Mouse (Mus musculus) kidney, postnatal 36 days (tissue): Measurements from ENCODE around the gene Rogdi.
A peak's percentile ranks its signal among the peaks of the same experiment; 100 is the strongest.

Experiments used
- DNase-seq, 2 experiments: peaks; one replicate each; pipeline ENCODE4 v3.0.0; 2021 to 2022; ENCODE audit warnings: mixed read lengths in 2 of 2

Rogdi gene

DNA sequence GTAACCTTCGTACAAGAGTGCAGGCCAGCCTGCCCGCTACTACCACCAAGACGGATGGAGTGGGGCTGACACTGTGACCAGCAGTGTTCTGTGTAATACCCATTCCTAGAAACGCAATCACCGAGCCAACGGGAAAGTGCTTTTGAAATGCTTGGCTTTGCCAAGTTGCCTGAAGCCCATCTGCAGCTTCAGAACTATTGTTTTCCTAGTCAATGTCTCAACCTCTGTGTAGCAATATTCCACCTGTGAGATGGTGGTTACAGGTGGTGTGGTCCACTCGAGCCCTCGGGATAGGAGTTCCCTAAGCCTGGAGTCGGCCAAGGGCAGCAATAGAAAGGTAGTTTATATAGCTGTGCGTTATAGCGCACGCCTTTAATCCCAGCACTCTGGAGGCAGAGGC is 28.6 kb downstream of the Rogdi start:
- DNase-seq: no peak

DNA sequence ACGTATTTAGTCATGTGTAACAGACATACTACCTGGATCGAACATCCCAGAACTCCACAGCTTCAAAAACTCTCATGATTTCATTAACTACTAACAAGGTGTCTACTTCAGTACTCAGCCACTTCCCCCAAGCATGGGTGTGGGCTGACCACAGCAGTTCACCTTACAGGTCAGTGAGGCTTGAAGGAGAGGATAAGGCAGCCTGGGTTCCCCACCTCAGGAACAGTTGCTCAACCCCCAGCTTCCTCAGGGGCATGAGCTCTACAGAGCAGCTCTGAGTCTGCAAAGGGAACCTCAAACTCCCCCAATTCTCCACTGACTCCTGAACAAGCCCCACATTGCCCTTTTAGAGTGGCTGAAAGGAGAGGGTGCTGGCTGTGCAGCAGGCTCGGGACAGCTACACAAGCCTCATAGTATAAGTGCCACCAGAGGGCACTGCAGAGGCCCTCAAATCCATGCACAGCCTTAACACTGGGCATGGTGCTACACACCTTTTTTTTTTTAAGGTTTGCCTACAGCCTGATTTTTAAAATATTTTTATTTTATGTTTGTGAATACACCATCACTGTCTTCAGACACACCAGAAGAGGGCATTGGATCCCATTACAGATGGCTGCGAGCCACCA is 33.5 kb downstream of the Rogdi start:
- DNase-seq: peak; percentile 38 to 73

DNA sequence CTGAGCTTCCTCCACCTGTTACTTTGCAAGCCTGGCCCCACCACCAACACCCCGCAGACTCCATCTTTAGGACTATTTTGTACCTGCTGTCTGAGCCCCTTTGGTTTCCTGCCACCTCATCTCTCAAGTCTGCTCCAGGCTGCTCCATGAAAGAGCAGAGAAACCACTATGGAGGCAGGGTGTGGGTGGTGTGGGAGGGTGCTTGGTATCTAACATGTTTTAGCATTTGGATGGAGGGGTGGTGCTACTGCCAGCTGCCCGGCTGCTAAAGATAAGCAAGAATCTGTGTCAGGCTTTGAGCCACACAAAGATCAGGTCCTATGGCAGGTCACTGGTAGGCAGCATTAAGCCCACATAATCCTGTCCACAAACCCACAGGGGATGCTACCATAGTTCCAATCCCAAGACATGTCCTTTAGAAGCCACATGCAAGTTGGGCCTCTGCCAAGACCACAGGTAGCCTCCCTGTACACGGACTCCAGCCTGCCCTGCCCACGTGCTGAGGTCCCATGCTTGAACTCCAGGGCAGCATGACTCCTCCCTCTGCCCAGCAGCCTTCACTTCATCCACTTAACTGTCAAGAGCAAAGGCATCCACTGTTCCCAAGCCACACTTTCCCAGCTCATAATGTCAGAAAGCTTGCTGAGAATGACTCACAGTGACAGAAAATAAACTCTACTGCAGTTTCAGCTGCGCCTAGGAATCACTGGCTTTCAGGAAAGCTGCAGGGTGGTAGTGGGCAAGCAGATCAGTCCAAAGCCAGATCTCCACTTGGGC is 34.9 kb downstream of the Rogdi start:
- DNase-seq: peak; percentile 52 to 63

DNA sequence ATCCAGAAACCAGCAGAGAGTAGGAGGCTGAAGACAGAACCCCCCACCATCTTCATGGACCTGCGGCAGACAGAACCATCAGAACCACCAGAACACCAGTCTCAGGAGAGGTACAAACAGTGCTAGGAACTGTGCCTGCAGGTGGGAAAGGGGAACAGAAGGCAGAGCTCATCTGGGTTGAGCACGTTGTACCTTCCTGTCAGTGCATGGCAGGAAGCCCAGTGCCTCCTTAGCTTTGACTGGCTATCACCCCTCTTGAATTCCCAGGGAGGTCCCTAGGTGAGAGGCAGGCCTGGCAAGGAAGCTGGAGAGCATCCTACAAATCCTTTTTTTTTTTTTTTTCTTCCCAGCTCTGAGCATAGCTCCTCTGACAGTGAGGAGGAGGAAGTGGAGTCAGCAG is 37.2 kb downstream of the Rogdi start:
- no peak for DNase-seq

DNA sequence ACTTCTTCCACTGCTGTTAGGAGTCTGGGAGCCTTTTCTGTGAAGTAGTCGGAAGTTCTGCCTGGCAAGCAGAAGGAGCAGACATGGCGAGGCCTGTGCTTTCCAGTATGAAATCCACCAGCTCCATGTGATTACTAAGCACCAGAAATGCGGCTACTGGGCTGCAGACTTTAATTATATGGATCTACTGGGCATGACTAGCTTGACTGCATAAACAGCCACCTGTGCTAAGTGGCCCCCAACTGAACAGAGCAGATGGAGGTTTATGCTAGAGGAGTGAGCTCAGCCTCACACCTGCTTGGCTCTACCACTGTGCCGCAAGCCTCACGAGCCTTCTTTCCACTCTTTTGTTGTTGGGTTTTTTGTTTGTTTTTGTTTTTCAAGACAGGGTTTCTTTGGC is 38.8 kb downstream of the Rogdi start:
- no peak for DNase-seq

DNA sequence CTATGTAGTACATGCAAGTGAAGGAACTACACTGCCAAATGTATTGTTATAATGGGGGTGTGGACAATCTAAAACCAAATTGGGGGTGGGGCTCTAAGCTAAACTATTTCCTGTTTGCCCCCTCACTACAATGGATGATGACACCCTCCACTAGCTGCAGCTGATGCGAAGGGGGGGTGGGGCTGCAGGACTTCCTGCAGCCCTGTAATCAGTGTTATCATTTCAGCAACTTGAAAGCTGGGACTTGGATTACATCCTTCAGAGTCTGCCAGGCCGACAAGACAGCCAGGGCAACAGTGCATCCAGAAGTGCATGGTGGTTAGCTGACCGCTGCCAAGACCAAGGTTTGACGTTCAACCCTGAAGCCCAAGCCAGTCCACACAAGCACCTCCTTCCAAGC is 41.7 kb downstream of the Rogdi start:
- DNase-seq: peak; percentile 26 to 36

DNA sequence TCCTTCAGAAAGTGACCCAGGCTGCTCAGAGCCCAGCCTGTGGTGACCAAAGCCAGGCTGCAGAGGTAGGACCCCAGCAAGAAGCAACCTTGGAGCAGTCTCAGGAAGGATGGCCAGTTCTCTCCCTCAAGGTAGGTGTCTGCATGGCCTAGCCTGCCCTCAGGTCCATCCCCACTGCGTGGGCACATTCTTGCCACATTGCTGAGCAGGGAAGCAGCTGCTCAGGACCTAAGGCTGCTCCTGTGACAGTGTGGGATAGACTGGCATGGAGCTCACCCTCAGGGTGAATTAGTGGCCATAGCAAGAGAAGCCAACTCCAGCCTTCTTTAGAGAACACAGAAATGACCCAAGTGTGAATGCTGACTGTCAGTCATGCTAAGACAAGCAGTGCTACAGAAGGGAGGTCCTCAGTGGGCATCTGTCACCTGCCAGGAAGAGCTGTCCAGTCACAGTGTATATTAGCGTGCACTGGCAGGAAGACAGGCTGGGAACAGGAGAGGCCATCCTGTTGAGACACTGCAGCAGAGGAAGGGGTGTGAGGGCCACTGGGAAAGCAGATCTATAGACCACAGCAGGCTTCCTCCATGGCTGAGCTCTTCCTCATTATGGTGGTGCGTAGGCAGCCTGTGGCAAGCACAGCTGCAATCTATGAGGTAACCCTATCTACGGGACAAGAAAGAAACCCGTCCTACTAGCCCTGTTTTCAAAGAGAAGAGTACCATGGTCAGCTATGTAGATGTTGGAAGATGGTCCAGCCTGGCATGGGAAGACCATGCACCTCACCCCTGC is 44.1 kb downstream of the Rogdi start:
- DNase-seq: no peak

DNA sequence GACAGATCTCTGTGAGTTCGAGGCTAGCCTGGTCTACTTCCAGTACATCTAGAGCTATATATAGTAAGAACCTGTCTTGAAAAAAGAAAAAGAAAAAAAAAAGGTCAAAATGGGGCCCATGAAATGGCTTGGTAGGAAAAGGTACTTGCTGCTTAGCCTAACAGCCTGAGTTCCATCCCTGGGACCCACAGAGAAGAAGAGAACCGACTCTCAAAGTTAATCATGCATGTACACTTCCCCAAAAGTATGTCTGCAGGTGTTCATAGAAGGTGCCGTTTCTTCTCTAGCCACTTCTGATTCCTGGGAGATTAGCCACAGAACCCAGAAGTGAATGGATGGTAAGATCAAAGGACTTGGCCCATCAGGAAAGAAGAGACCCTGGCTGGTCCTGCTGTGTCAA is 44.9 kb downstream of the Rogdi start:
- DNase-seq: no peak

DNA sequence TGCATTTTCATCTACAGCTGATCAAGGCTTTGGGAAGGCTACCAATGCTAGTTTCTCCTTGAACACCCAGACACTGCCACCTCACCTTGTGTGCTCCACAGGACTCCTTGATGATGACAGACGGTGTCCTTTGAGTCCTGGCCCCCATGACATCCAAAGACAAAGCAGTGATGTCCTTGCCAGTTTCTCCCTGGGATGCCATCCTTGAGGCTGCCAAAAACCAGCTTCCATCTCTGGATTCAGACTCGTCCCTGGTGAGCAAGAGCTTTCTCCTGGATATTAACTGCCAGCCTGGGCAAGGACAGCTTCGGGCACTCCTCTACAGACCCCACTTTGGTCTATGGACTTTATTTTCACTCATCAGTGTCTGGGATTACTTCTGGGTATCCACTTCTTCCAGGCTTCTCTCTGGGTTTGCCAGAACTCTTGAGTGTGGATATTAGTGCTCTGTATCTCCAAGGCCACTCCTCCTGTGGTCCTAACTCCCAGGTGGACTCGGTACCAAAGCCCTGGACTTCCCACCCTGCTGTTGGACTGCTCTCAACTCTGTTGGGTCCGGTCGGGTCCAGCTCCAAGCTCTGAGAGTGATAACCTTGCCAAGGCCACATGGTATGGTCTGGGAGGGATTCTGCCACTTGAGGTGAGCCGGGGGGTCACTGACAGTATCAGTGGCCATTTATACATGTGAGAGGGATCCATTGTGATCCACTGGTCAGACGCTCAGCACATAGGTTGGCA is 47.8 kb downstream of the Rogdi start:
- no peak for DNase-seq

DNA sequence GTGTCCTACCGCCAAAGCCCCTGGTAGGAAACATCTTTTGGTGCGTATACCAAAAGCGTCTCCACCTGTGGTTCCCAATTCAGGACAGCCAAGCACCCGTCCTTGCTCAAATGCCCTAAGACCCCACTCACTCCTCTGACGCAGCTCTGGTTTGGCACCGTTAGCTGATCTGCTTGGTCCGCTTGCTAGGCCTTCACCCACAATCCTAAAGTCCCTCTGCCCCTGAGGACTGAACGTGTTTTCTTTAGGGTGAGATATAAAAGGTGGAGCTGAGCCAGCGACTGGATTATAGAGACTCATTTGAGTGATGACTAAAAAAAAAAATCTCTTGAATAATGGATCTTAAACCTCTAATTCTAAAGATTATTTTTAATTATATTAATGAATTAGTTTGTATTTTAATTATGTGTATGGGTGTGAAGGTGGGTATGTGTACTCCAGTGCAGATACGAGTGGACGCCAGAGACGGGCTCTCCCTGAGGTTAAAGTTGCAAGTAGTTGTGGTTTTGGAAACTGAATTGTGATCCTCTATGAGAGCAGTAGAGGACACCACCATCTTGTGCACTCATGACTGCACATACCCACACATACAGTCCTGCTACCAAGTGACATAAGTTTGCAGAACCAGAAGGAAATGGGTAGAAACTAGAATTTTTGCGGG is 48.5 kb downstream of the Rogdi start:
- no peak for DNase-seq

DNA sequence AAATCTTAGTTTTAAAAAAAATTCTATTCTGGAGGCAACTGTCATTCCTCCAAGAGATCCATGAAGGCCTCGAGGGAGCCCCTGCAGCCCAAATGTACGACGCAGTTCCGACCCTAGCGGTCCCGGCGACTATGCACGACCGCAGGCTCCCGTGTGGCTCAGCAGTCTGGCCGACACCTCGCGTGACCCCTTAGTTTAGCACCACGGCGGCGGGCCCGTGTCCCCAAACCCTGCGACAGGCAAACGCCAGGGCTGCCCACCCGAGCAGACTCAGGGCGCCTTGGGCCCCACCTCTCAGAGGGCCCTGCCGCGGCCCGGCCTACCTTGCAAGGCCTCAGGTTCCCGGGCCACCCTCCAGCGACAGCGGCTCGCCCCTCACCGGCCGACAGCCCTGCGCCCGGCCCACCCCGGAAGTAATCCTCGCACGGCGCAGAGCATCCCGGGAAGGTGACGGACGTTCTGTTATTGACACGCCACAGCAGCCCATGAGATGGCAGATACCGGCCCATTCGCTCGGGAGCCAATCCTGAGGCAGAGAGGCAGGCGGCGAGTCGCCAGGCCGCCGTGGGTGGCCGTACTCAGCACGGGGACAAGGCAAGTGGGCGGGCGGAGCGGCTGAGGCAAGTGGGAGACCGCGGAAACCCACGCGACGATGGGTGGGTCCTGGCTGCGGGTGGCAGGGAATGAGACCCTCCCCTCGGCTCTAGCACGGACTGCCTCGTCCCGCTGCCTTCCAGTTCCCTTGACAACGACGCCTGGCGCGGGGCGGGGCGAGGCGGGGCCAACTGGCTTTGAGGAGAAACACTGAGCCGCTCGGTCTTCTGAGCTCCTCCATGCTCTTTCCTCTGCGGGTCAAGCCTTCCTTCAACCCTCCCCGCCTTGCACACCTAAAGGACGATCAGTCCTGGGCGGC is 49.3 kb downstream of the Rogdi start, which contains the start of gene Anks3:
TSS of gene Anks3 (minus strand) at position 409 of the 913 bp plus-strand sequence.
- DNase-seq: peak; percentile 99

DNA sequence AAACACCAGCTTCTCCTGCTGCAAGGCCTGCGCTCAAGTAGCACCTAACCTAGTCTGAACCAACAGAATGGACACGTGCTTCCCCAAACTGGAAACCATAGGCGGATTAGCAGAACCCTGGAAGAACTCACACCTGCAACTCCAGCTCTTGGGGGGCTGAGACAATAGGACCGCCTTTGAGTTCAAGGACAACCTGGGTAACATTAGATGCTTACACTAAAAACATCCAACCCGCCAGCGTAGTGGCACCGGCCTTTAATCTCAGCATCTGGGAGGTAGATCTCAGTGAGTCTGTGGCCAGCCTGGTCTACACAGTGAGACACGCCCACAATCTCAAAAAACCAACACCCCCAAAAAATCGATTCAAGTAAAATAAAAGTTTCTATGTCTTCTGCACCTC is 50.0 kb downstream of the Rogdi start:
- no peak for DNase-seq

DNA sequence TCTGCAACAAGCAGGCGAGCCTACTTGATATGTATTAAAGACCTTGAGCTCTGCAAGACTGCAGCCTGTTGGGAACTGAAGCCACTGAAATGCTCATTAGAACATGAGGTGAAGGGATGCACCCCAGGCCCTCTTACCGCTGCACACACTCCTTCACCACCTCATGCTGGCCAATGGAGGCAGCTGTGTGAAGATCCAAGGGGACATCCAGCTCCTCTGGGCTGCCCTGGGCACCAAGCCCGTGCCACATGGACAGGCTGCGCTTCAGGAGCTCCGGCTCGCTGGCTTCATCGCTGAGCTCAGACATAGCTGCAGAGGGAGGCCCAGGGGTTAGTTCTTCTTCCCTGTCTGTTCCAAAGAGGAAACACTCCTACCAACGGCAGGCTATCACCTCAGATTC is 53.1 kb downstream of the Rogdi start:
- DNase-seq: no peak
